Mouse (Mus musculus): ENCODE data around the gene Khk.

Khk gene

DNA sequence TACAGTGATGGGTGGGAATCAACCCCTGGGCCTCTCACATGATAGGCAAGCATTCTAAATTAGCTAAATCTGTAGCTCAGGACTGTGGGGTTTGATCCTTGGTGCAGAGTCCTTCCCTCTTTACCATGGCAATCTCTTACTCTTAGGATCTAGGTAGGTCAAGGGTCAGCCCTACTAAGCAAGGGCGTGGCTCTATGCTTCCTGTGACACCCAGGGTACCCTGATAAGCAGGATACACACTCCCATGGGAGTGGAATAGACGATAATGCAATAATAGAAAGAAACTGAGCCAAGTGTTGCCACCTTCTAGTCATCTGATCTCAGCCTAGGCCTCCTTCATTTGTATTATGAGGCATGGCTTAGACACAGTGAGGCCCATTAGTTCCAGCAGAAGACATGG, 48.2 kb downstream of the Khk start:
- no peak for DNase-seq (ENCODE audit: low read depth)

- DNase-seq (ENCODE audit: low read depth): peak; percentile 54
Observed at GRCm38 (mm10) chr5:30974870-30975656, 53.8 kb downstream of the Khk start.

Measured in NIH3T3 (cell line).